Mouse (Mus musculus) liver, adult (tissue): ENCODE results near the gene Bloc1s4.

Experiments used
- GATA4 ChIP-seq: IDR thresholded peaks from 2 replicates; pipeline ENCODE4 v1.6.1; 2014; ENCODE audit warnings: mild to moderate bottlenecking, low read length; ENCODE audit not compliant: insufficient replicate concordance

The Bloc1s4 gene

GRCm38 (mm10) chr5:36747794-36748535, 485 bp downstream of the Bloc1s4 start:
- no peak for TF ChIP-seq GATA4

- no peak for TF ChIP-seq GATA4
Measured at GRCm38 (mm10) chr5:36747071-36747470, 1.4 kb downstream of the Bloc1s4 start.

DNA sequence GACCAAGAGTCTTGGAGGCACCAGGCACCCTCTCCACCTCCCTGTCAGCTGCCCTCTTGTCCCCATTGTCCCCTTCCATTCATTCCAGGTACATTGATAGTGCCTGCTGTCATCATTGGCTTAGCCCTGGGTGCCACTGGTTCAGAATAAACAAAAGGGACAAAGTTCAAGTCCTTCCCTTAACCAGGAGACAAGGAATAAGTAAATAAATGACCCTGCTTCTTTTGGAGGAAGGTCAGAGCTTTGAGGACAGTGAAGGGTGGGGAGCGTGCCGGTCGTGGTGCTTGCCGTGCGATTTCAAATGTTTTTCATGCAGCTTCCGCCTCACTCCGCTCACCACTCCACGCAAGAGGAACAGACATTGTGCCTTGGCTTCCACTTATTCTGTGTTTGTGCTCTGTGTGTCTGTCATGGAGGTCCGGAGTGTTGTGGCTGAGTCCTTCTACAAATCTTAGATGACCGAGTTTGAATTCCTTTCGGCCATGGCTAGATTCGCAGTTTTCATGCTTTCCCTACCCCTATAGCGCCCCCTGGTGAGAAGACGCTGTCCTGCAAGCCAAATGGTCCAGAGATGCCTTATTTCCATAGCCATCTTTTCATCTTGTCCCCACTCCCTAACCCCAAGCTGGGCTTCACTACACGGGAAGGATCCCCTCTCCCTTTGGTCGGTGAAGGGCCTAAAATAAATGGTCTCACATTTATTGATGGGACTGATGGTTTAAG, 6.2 kb downstream of the Bloc1s4 start:
- peak; percentile 70 for TF ChIP-seq GATA4

- TF ChIP-seq GATA4, result no peak
Measured at GRCm38 (mm10) chr5:36739829-36740228, 8.6 kb downstream of the Bloc1s4 start.

DNA sequence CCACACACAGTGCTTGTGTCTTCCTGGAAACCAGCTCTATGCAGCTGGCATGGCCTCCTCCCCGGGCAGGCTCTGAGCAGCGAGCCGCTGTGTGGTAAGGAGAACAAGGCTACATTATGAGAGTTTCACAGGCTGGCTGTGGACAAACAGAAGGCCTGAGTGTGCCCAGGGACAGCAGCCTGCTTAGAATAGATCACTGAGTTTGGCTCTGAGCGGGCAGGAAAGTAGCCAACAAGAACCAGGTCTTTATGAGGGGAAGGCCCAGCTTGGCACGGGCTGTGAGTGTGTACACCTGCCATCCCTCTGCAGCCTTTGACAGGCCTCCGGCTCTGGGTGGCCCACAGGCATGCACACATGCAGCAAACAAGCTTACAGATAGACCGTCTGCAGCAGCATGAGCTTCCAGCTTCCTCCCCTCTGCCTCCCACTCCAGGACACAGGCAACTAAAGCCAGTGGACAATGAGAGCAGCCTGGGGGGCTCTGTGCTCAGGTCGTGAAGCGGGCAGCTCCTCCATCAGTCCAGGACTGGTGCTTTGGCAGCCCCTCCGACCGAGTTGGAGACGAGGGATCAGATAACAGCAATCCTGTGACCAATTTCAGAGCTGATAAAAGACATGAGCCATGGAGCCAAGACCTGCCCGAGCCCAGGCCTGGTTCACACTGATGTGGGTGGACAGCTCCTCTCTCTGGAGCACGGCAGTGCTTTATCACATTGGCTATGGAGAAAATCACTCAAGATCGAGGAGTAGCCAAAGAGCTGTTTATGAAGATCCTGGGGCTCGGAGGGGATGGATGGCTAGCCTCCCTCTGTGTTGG, 9.4 kb downstream of the Bloc1s4 start:
- no peak for TF ChIP-seq GATA4

- no peak for TF ChIP-seq GATA4
Measured at GRCm38 (mm10) chr5:36737765-36738164, 10.7 kb downstream of the Bloc1s4 start.

GRCm38 (mm10) chr5:36736009-36736408, 12.4 kb downstream of the Bloc1s4 start:
- TF ChIP-seq GATA4, result no peak

DNA sequence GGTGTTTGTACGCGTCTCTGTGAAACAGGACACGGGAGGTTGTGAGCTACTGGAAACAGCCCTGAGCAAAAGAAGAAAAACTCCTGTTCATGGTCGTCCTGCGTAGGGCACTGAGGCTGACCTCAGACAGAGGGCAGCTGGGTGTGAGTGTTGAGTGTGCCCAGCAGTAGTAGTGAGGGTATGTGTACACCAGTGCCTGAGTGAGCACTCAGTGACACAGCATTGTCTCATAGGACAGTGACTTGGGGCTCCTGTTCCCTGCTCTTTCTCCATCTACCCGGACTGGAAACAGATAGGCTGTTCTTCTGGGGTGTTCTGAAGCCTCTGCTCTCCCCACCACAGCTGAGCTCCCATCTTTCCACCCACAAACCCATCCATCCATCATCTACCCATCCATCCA, 13.3 kb downstream of the Bloc1s4 start:
- TF ChIP-seq GATA4, result no peak

- no peak for TF ChIP-seq GATA4
Measured at GRCm38 (mm10) chr5:36733405-36733804, 15.0 kb downstream of the Bloc1s4 start.

DNA sequence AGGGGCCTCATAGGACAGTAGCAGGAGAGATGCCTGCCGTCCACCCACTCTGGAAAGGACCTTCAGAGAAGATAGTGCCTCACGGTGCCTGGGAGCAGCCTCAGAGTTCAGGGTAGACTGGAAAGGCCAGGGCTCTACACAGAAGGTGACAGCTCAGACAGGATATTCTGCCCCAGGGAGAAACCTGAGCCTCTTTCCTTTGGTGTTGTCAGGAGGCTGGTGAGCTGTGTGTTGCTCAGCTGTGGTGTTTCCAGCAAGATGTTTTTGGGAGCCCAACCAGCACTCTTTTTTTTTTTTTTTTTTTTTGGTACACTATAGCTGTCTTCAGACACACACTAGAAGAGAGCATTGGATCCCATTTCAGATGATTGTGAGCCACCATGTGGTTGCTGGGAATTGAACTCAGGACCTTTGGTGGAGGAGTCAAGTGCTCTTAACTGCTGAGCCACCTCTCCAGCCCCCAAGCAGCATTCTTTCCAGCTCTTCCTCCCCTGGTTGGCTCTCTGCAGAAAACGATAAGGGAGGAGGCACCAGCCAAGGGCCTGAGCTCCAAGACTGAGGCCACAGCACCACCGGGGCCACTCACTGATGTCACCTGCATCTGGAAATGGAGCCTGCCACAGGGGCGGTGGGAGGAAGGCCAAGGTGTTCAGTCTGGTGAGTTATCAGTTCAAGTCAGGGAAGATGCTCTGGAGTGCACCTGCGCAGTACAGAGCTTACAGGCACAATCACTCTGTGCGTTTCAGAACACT, 16.4 kb downstream of the Bloc1s4 start:
- no peak for TF ChIP-seq GATA4

- TF ChIP-seq GATA4, result no peak
Measured at GRCm38 (mm10) chr5:36730689-36731088, 17.8 kb downstream of the Bloc1s4 start.

GRCm38 (mm10) chr5:36729923-36730322, 18.5 kb downstream of the Bloc1s4 start:
- no peak for TF ChIP-seq GATA4

GRCm38 (mm10) chr5:36729086-36729473, 19.4 kb downstream of the Bloc1s4 start:
- no peak for TF ChIP-seq GATA4

DNA sequence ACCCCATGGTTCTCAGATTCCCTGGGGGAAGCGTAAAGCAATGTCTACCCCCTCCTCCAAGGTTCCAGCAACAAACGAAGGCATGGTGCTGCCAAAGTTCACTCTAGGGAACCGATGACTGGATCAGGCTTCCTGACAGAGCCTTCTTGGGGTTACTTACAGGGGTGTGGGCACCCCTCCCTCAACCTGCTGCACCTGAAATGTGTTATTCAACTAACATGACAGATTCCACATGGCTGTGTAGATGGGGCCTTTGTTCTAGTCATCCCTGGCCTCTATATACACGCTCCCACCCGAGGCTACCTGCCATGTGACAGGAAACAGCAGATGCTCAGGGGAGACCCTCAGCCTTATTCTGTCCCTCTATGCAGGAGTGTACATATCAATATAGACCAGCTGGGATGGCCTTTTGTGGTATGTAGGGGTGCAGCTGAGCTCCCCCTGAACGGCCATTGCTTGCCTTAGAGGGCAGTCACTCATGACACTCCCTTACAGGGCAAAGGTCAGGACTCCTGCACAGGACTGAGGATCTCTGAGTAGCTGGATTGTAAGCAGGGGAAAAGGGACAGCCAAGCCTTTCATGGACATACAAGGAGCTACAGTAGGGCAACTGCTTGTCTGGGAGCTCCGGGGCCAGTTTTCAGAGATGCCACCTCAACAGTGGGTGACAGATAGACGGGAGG, 19.9 kb downstream of the Bloc1s4 start:
- no peak for TF ChIP-seq GATA4
